Mouse (Mus musculus) c-Kit-positive CD71-positive TER-119-negative erythroid progenitor cells, embryonic 14.5 days (primary cell): ENCODE measurements at regions not wholly inside any gene's neighbourhood (a gene's known extent, or its start where the extent isn't known, plus 50 kb on each side); places are given as distances from the start of the nearest gene placed in this dataset.
A peak's percentile ranks its signal among the peaks of the same experiment; 100 is the strongest.
"Not testable (repeated sequence)": the region's sequence is repeated elsewhere in the genome, so short reads cannot be mapped to it uniquely, and the experiment has no call there.

ENCODE experiments used
- DNase-seq: peaks from one replicate; pipeline ENCODE4 v3.0.0-alpha.2; 2013; ENCODE audit warnings: low read depth

DNA sequence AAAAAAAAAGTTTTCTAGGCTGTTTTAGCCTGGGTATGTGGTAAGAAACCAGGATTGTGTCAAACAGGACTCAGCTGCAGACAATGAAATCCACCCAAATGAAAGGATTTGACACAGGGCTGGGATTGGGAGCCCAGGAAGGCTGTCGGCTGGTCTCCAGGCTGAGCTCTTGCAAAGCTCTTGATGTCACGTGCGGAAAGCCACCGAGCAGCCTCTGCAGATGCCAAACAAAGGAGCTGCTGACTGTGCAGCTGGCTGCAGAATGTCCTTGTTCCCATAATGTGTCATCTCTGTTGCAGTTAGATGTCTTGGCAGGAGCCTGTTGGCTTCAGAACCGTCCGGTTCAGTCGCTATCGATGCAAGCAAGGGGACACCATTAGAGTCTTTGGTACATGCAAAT is 56.1 kb downstream of the Bbs10 start:
- no peak for DNase-seq

- not testable (repeated sequence) for DNase-seq
Observed at GRCm38 (mm10) chr10:111358340-111358739, 59.9 kb downstream of the Bbs10 start.

GRCm38 (mm10) chr10:111361749-111362435 is 63.4 kb downstream of the Bbs10 start:
- DNase-seq: no peak

DNA sequence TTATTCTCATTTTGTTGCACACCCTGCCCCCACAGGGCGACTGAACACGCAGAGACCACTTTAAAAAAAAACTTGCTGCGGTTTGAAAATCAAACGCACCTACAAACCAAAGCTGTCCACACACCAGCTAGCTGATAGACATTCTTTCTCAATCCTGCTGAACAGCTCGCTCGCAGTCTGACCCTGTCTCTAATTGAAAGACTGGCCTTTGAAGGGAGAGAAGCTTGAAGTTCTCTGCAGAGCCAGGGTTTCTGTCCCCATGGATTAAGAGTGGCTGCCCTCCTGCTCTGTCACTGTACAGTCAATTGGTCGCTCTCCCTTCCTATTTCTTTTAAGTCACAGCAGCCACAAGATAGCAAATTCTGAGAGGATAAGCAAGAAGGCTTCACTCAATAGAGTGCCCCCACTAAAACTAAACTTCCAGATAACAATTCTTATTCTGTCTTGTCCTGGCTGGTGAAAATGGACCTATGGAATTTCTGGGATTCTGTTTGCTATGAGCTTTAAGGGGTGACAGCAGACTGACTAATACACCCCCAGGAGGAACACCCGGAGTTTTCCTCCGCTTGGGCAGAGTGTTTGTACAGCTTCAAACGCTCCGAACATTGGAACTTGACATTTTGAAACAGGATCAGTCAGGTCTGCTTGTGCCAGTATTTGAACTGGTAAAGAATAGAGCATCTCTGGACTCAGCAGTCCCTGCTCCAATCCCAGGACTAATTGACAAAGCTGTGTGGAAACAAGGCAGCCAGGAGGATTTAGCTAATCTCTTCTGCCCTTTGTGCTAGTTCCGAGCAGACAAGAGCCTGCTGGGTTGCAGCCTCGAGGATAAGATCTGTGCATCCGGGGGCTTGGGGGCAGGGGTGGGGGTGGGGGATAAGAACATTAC is 65.5 kb downstream of the Bbs10 start:
- DNase-seq: no peak

- no peak for DNase-seq
Observed at GRCm38 (mm10) chr10:111365011-111365410, 66.5 kb downstream of the Bbs10 start.

GRCm38 (mm10) chr10:111369046-111369445 is 70.6 kb downstream of the Bbs10 start:
- DNase-seq: not testable (repeated sequence)

GRCm38 (mm10) chr10:111378047-111378618 is 79.7 kb downstream of the Bbs10 start:
- peak; percentile 2 for DNase-seq

GRCm38 (mm10) chr10:111381689-111382088 is 83.2 kb downstream of the Bbs10 start:
- DNase-seq: no peak

GRCm38 (mm10) chr10:111382206-111382930 is 83.9 kb downstream of the Bbs10 start:
- DNase-seq: no peak

- no peak for DNase-seq
Observed at GRCm38 (mm10) chr10:111385561-111385960, 87.1 kb downstream of the Bbs10 start.

DNA sequence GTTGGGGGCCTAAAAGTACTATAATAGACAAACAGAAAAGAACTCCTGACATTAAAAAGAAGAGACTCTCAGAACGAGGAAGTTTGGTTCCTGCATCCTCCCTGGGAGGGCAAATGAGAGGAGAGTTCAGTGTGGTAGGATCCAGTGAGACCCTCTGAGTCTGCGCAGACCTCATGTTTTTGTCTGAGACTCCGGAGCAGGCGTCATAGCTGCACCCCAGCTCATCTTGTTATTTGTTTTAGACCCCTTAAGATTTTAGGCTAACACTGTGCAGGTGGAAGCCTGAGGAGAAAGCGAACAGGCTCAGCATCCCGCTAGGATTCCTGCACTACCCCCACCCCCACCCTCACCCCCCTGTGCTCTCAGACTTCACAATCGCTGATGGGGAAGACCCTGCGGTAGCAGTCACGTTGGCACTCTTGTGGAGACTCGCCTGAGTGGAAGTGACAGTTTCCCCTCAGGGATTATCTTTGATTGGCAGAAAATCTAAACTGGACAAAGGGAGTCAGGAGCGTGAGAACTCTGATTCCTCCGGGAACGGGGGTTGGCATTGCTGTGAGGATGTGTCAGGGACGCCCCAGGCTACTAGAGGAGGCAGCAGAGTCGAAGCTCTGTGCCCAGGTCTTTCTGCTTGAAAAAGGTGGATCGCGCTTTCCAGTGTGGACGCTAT is 85.0 kb upstream of the Nap1l1 start:
- no peak for DNase-seq

GRCm38 (mm10) chr10:111388545-111389320 is 84.3 kb upstream of the Nap1l1 start:
- DNase-seq: no peak

- DNase-seq: no peak
Observed at GRCm38 (mm10) chr10:111389890-111390289, 83.1 kb upstream of the Nap1l1 start.

DNA sequence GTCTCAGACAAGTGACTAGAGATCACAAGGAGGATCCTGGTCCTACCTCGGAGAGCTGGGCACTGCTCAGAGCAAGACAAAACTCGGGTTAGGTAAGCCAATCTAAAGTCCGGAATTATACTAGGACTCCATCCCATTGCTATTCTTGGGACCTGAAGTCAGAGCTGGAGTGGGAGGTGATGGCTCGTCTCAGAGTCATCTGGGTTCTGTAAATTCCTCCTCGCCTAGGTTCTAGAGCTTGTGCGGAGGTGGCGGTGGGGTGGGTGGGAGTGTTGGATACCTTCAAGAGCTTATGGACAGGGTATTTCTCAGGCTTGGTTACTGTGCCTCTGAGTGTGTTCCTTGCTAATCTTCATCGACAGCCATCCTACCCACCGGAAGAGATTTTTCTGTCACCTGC is 78.6 kb upstream of the Nap1l1 start:
- DNase-seq: no peak

- no peak for DNase-seq
Observed at GRCm38 (mm10) chr10:111405071-111405470, 68.0 kb upstream of the Nap1l1 start.

- DNase-seq: no peak
Observed at GRCm38 (mm10) chr10:111408887-111409286, 64.1 kb upstream of the Nap1l1 start.

DNA sequence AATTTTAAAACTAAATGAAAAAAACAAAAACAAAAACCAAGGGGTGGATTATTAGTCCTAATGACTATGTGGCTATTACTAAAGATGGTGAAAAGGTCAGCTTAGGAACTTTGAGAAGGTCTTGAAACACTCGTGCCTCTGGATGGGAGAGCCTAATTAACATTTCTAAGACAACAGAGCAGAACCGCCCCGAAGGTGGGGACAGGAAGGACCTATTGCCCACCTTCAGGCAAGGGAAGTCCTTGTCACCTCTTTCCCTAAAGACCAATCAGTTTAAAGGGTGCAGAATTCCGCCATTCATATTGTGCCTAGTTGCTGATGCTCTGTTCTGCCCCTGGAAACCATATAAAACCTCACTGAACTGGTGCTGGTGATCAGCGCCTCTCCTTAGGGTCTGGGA is 63.5 kb upstream of the Nap1l1 start:
- DNase-seq: no peak

DNA sequence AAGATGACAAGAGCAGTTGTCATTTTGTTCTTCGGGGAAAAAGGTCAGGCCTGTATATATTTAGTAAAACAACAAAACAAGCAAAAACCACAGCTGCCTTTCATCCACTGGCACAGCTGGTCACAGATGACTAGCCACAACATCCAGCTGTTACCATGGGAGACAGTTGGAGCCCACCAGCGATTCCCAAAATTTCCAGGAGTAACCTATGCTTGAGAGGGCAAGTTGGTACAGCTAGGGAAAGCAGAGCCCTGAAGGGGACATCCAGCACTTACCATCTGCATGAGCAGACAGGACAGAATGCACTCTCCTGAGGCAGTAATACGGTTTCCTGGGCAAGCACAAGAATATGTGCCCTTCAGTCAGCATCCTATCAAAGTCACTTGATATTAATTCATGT is 62.9 kb upstream of the Nap1l1 start:
- DNase-seq: no peak

- no peak for DNase-seq
Observed at GRCm38 (mm10) chr10:111411533-111411932, 61.5 kb upstream of the Nap1l1 start.

DNA sequence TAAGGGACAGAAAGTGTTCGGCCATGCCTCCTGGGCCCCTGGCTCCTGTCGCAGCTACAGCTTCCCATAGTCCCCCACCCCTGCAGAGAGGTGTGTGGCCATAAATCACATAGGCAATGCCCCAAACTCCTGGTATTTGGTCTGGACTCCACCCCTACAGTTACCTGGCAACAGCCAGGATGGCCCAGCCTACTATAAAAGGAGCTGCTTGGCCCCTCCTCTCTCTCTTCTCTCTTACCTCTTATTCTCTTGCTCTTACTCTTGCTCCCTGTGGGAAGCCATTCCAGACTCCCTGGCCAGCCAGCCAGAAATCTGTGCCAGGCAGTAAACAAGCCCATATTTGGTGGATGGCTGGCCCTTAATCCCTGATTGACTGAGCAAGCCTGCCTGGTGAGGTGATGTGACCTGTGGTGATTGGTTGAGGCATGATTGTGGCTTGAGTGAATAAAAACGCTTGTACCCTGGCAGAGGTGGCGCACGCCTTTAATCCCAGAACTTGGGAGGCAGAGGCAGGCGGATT is 56.4 kb upstream of the Nap1l1 start:
- no peak for DNase-seq
